Mouse (Mus musculus): ENCODE measurements at regions not wholly inside any gene's neighbourhood (a gene's known extent, or its start where the extent isn't known, plus 50 kb on each side); places are given as distances from the start of the nearest gene placed in this dataset.

DNA sequence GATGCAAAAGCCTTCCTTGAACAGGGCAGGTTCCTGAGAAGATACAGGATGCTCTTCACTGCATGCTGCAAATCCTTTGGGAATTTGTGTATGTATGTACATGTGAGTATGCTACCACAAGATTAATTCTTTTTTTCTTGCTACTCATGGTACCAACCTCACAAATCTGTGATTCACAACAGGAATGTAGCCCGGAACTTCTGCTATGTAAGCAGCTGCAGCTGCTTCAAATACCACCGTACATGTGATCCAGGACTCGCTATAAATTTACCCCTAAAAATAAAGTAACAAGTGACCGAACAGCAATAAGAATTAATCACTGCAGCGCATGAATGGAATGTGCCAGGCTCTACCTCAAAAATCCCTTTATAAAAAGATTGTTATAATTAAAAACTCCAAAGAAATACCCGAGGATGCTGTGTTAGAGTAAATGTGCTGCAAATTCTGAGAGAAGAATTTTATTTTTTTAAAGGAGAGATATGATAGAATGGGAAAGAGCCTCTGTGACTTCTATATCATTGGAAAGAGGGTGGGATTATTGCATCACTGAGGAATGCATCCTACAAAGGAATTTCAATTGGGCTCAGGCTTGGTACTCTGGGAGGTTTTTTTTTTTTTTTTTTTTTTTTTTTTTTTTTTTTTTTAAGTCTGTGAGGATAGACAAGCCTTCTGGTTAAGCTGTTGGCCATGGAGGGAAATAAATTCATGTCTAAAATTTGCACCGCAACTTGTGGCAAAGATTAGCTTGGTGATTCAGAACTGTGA lies 201.2 kb downstream of the Klf5 start:
- no peak for TF ChIP-seq CTCF (IDR thresholded peaks at IDR 0.05; ENCODE audit: low read depth)
- TF ChIP-seq EP300 (IDR thresholded peaks at IDR 0.05; ENCODE audit: low read depth) = no peak

Data from heart, postnatal 0 days (tissue).